Mouse (Mus musculus): ENCODE measurements around the gene Abcg8.

Abcg8 gene

DNA sequence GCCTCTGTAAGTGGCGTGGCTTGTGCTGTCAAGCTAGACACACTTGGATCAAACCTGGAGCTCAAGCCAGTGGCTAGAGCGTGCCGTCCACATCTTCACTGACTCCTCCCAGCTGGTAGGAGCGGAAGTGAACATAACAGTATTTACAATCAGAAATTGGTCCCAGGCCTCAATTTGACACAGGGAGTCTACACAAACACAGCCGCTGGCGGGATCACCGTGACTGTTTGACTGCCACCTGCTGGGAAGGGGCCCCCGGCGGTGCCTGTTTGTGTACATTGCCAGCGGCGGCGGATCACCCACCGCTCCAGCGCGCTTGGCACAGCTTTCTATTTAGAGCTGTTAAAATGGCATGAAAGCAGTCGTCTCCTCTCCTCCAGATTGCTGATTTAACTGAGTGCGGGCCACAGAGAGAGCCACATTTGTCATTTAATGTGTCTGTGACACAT is 33.3 kb downstream of the Abcg8 start:
- DNase-seq (ENCODE audit: low spot score in 2 of 2), result peak in 1 of 2 experiments; percentile 33

DNA sequence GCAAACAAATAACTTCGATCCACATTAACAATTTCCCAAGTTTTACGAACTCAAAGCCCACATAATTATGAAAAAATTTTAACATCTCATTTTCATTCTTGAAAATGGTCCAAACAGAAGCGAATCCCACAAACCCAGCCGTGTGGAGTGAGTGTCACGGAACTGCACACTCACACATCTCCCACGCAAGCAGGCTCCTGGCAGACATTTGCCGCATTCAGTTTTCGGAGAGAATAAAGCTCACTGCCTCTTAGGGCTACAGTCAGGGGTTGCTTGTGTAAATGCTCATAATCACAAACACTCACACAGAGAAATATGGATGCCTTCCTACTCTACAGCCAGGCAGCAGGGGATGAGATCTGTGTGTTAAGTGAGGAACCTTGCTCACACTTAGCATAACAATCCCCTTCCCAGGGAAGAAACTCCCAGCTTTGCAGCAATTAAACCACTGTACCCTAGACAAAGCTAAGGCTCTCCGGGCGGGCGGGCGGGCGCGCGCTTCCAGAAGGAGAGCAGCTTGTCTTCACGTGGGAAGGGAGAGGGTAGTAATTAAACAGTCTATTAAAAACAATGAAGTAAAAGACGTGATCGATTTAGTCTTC is 37.6 kb downstream of the Abcg8 start:
- no peak for DNase-seq (ENCODE audit: low spot score in 2 of 2)

DNA sequence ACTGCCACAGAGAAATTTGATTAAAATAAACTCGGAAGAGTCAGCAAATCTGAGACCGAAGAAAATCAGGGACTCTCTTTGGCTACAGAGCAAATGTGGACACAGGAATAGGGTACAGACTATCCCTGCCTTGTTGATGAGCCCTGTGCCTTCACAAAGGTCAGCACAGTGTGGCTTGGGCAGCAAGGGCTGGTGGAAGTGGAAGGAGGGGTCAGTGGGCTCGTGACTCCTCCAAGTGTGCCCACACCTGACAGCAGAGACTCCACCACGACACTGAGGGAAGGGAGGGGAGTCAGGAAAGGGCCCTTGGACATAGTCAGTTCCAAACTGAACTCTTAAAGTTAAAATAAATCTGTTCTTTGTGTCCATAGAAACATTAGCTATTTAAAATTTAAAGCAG is 38.8 kb downstream of the Abcg8 start:
- DNase-seq (ENCODE audit: low spot score in 2 of 2), result no peak

DNA sequence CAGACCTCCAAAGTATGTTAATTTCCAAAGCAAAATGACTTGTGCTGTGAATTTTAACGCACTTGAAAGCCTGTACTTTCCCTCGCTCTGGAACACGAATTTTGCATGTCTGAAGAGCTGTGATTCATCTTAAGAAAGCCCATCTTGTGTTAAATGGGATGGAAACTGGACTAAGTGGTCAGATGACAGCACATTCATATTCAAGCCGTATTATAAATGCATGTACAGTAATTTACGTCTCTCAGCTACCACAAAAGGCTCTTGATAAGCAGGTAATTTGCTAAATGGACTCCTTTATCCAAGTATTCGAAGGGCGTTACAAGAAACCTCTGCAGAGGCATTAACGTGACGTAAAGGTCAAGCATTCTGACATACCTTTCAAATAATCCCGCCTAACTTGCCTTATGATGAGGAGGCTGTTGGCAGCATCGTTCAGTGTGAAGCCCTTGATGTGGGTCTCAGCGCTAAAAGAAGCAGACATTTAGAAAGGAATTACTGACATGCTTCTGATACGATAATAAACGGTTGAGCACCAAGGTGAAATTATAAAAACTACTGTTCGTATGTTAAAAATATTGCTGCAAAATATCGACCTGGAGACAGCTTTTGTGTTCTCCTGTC is 40.3 kb downstream of the Abcg8 start:
- no peak for DNase-seq (ENCODE audit: low spot score in 2 of 2)

DNA sequence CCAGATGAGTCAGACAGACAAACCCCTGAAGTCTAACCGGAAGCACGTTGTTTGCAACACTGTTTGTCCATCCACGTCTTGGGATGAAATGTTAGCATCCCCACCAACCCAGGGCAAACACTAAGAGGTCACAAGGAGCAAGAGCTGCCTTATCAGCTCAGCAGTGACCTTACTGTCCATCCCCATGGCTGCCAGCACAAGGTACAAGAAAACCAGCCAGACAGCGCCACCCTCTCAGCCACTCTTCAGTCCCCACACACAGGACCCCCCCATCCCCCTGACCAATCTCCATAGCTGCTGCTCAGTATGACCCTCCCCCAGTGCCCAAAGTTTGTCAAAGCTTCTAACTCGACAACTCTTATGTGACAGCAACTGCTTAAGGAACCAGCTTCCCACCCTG is 41.3 kb downstream of the Abcg8 start:
- no peak for DNase-seq (ENCODE audit: low spot score in 2 of 2)

DNA sequence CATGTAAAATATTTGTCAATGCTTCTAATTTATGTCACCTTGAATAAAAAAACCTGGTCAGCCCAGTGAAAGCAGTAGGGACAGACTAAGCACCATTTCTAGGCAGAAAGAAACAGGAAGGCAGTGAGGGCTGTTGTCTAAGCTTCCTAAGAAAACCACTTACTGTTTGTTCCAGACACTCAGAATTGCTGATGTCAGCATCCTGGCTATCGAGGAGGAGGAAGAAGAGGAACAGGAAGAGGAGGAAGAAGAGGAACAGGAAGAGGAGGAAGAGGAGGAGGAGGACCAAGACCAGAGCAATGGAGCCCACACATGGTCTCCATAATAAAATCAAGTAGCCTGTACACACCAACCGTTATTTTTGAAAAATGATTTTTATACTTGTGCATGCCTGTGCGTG is 43.0 kb downstream of the Abcg8 start:
- no peak for DNase-seq (ENCODE audit: low spot score in 2 of 2)

DNA sequence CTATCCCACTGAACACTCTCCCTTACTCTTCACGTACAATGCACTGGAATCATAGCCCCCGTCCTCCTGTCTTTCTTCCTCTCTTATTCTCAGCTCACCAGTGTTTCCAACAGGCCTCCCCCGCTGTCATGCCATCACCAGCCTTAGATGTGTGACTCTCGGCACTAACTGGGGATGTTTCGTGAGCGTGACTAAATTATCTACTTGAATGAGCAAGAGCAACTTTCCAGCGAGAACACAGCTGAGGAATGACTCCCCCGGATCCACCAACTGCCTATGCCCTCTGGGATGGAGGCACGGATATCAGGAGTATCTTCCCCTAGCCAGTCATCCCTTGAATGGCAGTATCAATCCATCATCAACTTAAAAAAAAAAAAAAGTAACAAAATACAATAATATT is 47.9 kb downstream of the Abcg8 start:
- no peak for DNase-seq (ENCODE audit: low spot score in 2 of 2)

DNA sequence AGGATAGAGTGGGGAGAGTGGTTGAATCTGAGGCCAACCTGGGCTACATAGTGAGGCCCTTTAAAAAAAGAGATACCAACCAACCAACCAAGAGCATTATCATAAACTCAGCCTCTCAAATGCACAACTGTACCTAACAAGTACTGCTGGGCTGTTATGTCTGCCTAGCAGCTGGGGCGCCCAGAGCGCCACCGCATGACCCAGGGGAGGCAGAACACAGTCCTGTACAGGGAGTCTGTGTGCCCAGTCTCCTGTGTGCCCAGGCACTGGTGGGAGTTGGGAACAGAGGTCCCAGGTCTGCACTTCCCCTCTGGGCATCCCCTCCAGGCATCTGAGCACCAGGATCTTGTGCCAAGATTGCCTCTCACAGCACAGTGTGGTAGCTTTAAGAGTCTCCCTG is 49.1 kb downstream of the Abcg8 start:
- no peak for DNase-seq (ENCODE audit: low spot score in 2 of 2)

DNA sequence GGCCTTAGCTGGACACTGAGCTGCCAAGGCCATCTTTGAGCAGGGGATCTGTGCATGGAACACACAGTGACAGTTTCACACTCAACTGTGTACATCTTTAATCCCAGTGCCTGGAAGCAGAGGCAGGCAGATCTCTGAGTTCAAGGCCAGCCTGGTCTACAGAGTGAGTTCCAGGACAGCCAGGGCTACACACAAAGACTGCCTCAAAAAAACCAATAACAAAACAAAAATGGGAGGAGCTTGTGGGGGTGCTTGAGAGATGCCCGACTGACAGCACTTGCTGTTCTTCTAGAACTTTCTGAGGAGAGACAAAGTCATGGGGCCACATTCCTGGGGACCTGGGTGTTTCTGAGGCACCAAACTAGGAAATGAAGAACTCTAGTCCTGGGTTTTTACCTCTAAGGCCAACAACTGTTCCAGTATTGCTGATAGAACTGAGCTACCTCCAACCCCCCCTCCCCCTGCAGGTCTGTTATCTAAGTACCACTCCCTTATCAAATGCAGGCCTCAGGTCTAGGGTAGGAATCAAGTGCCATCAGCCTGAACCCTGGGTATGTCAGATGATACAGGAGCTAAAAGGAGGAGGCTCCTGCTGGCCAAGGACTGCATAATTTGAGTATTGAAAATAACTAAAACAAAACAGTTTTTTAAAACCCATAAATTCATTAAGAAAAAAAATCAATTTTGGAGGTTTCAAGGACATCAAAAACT is 52.3 kb downstream of the Abcg8 start:
- no peak for DNase-seq (ENCODE audit: low spot score in 2 of 2)

DNA sequence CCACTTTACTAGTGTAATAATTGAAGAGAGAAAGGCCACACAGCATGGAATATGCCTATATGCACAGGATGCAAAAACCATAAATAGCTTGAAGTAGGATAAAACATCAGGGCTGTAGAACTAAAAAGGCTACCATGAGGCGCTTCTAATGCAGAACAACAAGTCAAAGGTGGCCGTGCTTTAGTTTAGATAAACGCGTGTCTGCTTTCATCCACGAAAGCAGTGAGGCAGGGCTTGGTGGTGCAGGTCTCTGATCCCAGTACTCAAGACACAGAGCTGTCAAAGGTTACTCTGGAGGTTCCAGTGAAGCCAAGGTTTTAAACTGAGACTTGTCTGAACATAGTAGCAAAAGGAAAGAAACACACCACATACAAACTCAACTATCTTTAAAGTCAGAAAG is 53.0 kb downstream of the Abcg8 start:
- DNase-seq (ENCODE audit: low spot score in 2 of 2), result no peak

DNA sequence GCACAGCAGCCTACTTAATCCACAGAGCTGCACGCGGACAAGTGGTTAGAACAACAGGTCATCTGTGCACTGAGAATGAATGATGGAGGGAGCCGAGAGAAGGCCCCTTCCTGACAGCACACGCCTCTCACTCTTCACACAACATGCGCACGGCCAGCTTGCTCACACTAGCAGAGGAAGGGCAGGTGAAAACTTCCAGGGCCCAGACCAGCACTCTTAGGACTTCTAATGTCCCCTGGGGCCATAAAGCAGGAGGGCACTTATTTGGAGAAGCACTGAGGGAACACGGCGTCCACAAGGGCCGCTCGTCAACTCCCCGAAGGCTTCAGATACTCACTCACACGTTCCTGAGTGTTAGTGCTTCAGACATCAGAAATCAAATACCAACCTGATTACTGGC is 55.3 kb downstream of the Abcg8 start:
- DNase-seq (ENCODE audit: low spot score in 2 of 2), result no peak

DNA sequence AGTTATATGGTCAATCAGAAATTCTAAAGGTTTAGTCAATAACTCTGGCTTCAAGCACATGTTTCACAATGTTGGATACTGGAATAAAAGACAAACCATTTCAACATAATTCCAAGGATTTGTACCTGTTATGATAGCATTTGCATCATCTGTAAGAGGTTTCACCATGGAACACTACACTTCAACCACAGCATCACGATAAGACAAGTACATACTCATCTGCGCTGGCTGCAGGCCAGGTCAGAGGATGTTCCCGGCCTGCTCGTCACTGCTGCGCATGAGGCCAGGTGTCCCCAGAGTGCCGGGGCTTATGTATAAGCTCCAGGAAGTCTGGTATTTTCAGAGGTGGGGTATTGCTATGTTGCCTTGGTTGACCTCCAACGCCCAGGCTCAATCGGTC is 56.5 kb downstream of the Abcg8 start:
- DNase-seq (ENCODE audit: low spot score in 2 of 2), result no peak

DNA sequence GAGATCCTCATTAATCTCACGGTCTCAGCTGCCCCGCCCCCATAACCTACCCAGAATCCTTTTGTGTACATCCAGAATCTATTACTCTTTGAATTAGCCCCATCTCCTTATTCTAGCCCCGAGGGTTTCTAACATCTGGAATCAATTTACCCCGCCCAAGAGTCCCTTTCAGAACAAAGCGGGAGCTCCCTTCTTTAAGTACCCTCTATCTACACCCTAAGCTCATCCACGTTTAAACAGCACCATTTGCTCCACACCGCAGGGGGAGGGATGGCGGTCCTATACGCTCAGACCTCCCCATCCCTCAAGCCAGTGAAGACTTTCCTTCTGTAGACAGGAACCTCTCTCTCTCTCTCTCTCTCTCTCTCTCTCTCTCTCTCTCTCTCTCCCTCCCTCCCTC is 60.6 kb downstream of the Abcg8 start:
- DNase-seq (ENCODE audit: low spot score in 2 of 2), result no peak

DNA sequence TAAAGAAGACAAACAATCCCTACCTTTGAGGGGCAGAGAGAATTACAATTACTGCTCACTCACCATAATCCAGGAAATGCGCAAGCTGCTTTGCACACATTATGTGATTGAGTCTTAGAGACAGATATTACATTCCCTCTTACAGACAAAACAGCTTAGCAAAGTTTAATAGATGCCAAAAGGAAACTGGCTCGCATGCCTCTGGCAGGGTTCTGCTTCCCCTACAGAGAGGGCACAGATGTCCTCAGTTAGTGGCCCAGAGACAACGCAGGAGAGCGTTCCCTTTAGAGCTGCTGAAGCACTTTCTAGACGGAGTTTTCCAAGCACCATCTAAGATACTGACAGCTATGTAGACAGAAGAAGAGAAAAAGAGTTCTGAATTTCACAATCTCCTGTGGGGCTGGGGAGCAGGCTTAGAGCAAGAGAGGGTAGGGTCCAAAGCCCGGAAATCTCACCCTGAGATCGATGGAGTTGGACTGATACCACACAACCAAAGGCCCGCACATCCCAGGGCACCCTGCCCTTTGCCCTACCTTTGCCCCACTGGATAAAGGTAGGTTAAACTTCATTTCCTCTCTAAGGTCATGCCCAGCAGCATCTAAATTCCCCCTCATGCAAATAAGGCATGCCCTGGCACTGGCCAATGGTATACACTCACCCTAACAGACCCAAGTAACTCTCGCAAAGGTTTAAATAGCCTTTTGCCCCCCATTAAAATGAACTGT is 62.1 kb downstream of the Abcg8 start:
- no peak for DNase-seq (ENCODE audit: low spot score in 2 of 2)

DNA sequence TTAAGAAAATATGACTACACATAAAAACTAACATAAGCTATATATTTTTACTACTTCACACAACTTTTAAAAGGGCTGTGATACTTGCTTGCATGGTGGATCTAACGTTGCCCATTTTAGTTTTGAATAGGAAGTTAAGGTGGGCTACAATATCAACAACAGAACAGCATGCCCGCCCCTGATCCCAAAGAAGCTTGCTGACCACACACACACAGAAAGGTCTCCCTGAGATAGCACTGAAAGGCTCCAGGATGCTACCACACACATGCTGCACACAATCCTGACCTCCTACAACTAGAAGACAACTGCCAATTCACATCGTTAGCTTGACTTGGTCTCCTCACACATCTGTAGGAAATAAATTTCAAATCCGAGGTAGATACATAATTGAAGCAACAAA is 68.2 kb downstream of the Abcg8 start:
- no peak for DNase-seq (ENCODE audit: low spot score in 2 of 2)

DNA sequence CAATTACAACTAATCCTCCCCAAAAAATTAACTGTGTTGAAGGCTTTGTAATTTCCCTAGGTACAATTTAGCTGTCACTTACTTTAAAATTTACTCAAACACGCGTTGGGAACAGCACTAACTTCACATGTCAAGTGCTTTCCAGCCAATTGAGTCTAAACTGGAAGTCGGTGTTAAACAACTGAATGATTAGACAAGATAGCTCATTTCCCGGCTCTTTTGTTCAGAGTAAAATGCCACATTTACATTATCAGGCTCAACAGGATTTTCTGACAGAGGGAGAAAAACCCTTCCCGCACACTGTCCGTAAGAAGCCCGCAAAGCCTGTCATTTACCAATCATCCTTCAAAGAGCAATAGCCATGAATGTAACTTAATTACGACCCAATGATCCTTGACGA is 68.9 kb downstream of the Abcg8 start:
- DNase-seq (ENCODE audit: low spot score in 2 of 2), result no peak

DNA sequence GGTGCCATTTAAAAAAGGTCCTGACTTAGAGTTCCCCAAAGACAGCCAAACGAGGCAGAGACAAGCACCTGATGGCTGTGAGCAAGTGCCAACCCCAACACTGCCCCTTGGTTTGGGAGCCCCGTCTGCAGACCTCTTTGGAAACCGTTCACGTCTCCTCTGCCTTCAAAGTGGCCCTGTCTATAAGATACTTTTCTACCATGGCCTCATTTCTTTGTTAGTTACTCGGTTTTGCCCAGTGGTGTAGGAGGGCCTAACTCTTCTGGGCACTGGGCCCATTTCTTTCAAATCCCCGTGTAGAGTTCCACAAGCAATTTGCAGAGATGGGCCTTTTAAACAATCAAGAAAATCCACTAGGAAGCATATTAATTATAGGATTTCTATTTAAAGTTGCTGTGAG is 71.1 kb downstream of the Abcg8 start:
- DNase-seq (ENCODE audit: low spot score in 2 of 2), result no peak

DNA sequence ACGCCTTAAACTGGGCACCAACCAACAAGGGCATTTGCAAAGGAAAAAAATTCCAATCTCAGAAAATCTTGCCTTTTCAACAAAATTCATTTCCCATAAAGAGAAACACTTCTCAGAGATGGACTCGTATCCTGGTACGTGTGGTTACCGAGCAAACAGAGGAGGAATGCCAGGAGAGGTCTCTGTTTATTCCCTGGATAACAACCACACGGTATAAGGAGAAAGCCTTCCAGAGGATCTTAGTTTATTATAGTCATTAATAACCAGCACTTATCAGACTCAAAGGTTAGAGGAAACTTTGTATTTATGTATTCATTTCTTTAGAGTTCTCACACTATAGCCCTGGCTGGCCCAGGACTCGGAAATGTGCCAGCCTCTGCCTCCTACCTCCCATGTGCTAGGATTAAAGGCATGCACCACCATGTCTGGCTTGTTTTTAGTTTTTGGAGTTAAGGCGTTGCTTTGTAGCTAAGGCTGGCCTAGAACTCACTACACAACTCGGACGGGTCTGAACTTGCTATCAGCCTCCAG is 72.1 kb downstream of the Abcg8 start:
- no peak for DNase-seq (ENCODE audit: low spot score in 2 of 2)

DNA sequence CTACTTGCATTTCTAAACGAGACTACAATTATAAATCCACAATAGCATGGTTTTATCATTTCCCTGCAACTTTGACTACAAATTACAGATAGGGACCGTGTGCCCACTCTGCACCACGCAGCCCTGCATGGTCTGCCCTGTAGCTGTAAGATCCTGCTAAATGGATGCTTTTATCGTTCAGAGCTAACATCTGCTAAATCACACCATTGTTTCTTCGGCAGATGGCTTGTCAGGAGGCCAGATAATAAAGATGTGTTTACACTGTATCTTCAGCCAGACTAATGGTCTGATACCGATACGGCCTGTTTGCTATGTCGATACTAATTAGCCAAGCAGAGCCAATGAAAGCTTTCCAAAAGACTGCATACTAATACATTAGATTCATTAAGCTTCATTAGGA is 73.2 kb downstream of the Abcg8 start:
- DNase-seq (ENCODE audit: low spot score in 2 of 2), result no peak
